Mouse (Mus musculus) embryonic facial prominence, embryonic 13.5 days (tissue): ENCODE results near the gene Olfr1423. TPM values are rescaled to one million over a fixed set of nuclear protein-coding genes. Genes with fewer than 3 reads are reported as not detected.
"Not testable (repeated sequence)": the region's sequence is repeated elsewhere in the genome, so short reads cannot be mapped to it uniquely, and the experiment has no call there.

ENCODE experiments used
- ATAC-seq: fragments of 200-750 bp; cut with Nextera tagmentation; 2 replicates; pipeline ENCODE4 v1.8.0; 2017; ENCODE audit warnings: low read depth; ENCODE audit not compliant: insufficient number of reproducible peaks, insufficient read depth, low FRiP score, low TSS enrichment
- H3K27ac ChIP-seq: fragments of 300-500 bp; sonication (generic); 2 replicates; pipeline ENCODE4 v1.5.1; 2015; ENCODE audit warnings: moderate library complexity, mild to moderate bottlenecking, inconsistent platforms
- H3K27me3 ChIP-seq: fragments of 300-500 bp; sonication (generic); 2 replicates; pipeline ENCODE4 v1.6.1; 2015; ENCODE audit warnings: mild to moderate bottlenecking, inconsistent platforms
- H3K36me3 ChIP-seq: fragments of 300-500 bp; sonication (generic); 2 replicates; pipeline ENCODE4 v1.6.1; 2015; ENCODE audit warnings: mild to moderate bottlenecking, inconsistent platforms
- H3K4me1 ChIP-seq: fragments of 300-500 bp; sonication (generic); 2 replicates; pipeline ENCODE4 v1.6.1; 2015; ENCODE audit warnings: inconsistent platforms
- H3K4me2 ChIP-seq: fragments of 300-500 bp; sonication (generic); 2 replicates; pipeline ENCODE4 v1.6.1; 2015; ENCODE audit warnings: moderate library complexity, mild to moderate bottlenecking, inconsistent platforms
- H3K4me3 ChIP-seq: fragments of 300-500 bp; sonication (generic); 2 replicates; pipeline ENCODE4 v1.5.1; 2015; ENCODE audit warnings: mild to moderate bottlenecking, inconsistent platforms
- H3K9ac ChIP-seq: fragments of 300-500 bp; sonication (generic); 2 replicates; pipeline ENCODE4 v1.6.1; 2015; ENCODE audit warnings: mild to moderate bottlenecking, inconsistent platforms
- H3K9me3 ChIP-seq: fragments of 300-500 bp; sonication (generic); 2 replicates; pipeline ENCODE4 v1.6.1; 2016; ENCODE audit warnings: inconsistent platforms
- WGBS: fragments of 180-500 bp; shearing (Covaris S2); methylation state at CpG from one replicate; pipeline ENCODE4 v1.1.7; 2015; ENCODE audit warnings: mixed read lengths; 5-methylcytosine and 5-hydroxymethylcytosine counted together
- polyA plus RNA-seq: library from polyadenylated mRNA; unstranded; fragments of >200 nt; fragmentation: Nextera tagmentation; extraction: Ambion mirVana; gene quantifications from 2 replicates; pipeline ENCODE4 v1.2.1, GENCODE M21; 2015

Olfr1423 gene
- polyA plus RNA-seq = not detected in 2 replicates

DNA sequence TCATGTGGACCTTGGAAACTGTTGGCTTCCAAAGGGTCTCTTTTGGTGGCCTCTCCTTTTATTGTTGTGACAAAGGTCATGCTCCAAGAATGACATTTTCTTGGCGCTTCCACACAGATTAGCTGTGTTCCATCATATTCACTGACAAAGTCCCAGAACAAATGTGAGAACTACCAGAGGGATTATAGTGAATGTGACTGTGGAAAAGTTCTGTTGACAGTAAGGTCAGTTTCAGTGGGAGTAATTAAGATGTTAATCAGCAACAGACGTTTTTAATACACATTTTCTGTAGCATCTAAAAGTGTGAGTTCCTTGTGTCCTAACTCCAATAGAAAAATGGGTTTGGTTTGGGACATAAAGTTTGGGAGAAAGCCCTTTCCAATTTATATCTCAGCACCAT lies at the start of gene Olfr1423:
TSS of gene Olfr1423 (minus strand) at position 101 of the 400 bp plus-strand sequence.
- ATAC-seq = no peak
- 47% methylated on average over 2 of the region's 2 CpGs for WGBS
- Histone ChIP-seq H3K4me1 (no peaks in the 10 kb centered on the region), H3K4me3 (no peak within 1 kb of the TSS), H3K27me3 (no peaks in the 10 kb centered on the region), H3K36me3 (no peaks in the 10 kb centered on the region), H3K27ac (no peak within 1 kb of the TSS), H3K9me3 (no peaks in the 10 kb centered on the region), H3K9ac (no peak within 1 kb of the TSS), H3K4me2 (no peak within 1 kb of the TSS)

DNA sequence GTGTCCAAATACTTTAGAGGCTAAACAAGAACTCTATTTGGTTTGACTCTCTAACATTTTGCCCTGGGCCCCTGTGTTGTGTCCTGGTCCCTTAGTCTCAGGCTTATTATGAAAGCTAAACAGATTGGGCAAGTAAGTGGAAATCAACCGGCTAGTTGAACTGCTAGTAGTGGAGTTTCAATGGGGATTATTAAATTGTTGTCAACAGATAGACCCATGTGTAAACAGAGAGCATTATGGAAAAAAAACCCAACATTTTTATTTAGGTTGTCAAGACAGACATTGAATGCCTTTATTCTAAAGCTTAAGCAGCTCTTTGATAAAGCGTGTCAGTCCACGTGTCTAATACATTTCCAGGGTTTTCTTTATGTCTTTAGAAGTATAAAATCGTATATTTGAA lies 36.5 kb upstream of the Olfr1423 start, which contains the start of gene Olfr1425:
TSS of gene Olfr1425 (minus strand) at position 101 of the 400 bp plus-strand sequence.
- not testable (repeated sequence) for H3K9me3 ChIP-seq, H3K4me1 ChIP-seq, H3K9ac ChIP-seq, H3K27me3 ChIP-seq, H3K4me2 ChIP-seq, H3K4me3 ChIP-seq, H3K27ac ChIP-seq, ATAC-seq, H3K36me3 ChIP-seq
- 76% methylated on average over 4 of the region's 4 CpGs for WGBS

DNA sequence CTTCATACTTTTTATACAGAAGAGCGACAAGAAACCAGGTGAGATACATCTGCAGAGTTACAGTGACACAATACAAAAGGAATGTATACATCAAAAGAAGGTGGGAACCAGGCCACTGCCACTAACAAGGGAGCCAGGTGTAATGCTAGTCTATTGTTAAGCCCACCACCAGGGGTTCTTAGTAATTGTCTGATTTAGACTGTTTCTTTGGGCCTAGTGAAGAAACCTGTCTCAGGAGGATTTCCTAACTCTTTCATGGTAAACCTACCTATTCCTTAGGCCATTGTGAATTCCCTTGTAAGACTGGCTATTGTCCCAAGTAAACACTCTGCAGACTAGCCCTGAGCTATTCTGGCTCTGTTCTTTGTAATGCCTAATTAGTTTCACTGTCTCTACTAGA lies 28.4 kb upstream of the Olfr1423 start:
- not testable (repeated sequence) for H3K27me3 ChIP-seq, H3K9me3 ChIP-seq, H3K27ac ChIP-seq, H3K4me2 ChIP-seq, ATAC-seq, H3K36me3 ChIP-seq, H3K9ac ChIP-seq, H3K4me1 ChIP-seq, H3K4me3 ChIP-seq
- 71% methylated on average over 1 of the region's 1 CpGs for WGBS

DNA sequence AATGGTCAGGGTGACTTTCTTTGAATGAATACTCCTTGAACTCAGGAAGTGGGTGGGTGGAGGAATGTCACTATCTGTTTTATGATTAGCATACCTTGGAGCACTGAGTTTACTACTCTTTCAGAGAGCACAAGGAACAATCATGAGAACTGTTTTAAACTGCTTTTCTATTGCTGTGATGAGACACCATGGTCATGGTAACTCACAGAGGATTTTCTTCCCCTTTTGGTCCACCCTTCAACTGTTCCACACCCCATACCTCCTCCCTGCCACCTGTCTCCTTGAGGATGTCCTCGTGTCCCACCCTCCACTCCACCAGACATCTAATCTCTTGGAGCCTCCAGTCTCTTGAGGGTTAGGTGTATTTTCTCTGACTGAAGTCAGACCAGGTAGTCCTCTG lies 26.7 kb upstream of the Olfr1423 start:
- H3K4me2 ChIP-seq, H3K9ac ChIP-seq, H3K27me3 ChIP-seq, H3K9me3 ChIP-seq, H3K4me3 ChIP-seq, H3K36me3 ChIP-seq, H3K4me1 ChIP-seq, H3K27ac ChIP-seq, ATAC-seq: not testable (repeated sequence)
- 71% methylated on average over 1 of the region's 1 CpGs for WGBS

DNA sequence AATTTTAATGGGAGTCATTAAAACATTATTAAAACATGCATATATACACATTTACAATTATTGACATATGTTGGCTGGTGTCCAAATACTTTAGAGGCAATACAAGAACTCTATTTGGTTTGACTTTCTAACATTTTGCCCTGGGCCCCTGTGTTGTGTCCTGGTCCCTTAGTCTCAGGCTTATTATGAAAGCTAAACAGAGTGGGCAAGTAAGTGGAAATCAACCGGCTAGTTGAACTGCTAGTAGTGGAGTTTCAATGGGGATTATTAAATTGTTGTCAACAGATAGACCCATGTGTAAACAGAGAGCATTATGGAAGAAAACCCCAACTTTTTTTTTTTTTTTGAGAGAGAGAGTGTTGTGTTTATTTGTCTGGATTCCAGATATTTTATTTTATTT lies 21.5 kb upstream of the Olfr1423 start, which contains the start of gene Olfr1424:
TSS of gene Olfr1424 (minus strand) at position 101 of the 400 bp plus-strand sequence.
- ATAC-seq, H3K27me3 ChIP-seq, H3K4me2 ChIP-seq, H3K27ac ChIP-seq, H3K36me3 ChIP-seq, H3K9me3 ChIP-seq, H3K4me3 ChIP-seq, H3K9ac ChIP-seq, H3K4me1 ChIP-seq: not testable (repeated sequence)
- WGBS = 75% methylated on average over 1 of the region's 1 CpGs

DNA sequence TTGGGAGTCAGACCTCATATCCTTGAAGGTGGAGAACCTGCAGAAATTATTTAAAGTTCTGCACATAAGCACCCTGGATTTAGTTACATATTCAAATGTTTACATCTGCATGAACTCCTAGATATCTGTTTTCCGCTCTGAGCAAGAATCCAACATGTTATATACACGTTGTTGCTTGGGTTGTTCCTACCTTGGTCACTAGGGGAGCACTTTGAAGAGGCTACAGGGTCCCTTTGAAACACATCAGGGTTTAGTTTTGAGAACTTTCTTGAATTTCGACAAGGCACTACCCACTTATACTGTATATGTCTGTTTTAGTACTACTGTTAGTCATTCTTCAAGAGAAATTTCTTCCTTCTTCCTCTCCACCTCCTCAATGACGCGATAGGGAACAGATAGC lies 2.0 kb upstream of the Olfr1423 start:
- 91% methylated on average over 5 of the region's 5 CpGs for WGBS
- H3K9me3 ChIP-seq = no peaks in the 10 kb centered on the region
- no peak for ATAC-seq

DNA sequence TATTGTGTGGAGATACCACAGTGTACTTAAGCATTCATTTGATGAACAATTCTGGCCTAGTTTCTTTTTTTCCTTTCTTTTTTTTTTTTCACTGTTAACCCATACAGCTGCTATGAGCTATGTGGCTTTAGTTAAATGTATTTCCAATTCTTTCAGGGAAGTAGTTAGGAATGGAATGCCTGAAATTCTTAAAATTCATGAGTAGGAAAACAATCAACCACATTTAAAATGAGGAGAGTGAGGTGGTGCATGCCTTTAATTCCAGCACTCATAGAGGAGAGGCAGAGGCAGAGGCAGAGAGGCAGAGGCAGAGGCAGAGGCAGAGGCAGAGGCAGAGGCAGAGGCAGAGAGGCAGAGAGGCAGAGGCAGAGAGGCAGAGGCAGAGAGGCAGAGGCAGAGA lies 3.4 kb downstream of the Olfr1423 start:
- Histone ChIP-seq H3K9me3 (no peaks in the 10 kb centered on the region), H3K27me3 (no peaks in the 10 kb centered on the region), H3K9ac (no peak overlapping the region), H3K36me3 (no peaks in the 10 kb centered on the region), H3K4me3 (no peak overlapping the region), H3K4me2 (no peak overlapping the region), H3K27ac (no peak overlapping the region), H3K4me1 (no peaks in the 10 kb centered on the region)
- ATAC-seq = no peak

More for the DNA sequence above, 2.0 kb upstream of the Olfr1423 start:
- H3K36me3 ChIP-seq = no peaks in the 10 kb centered on the region
- no peaks in the 10 kb centered on the region for H3K4me1 ChIP-seq
- H3K27ac ChIP-seq = no peak overlapping the region
- H3K4me3 ChIP-seq = no peak overlapping the region
- H3K4me2 ChIP-seq = no peak overlapping the region
- H3K27me3 ChIP-seq = no peaks in the 10 kb centered on the region
- no peak overlapping the region for H3K9ac ChIP-seq

DNA sequence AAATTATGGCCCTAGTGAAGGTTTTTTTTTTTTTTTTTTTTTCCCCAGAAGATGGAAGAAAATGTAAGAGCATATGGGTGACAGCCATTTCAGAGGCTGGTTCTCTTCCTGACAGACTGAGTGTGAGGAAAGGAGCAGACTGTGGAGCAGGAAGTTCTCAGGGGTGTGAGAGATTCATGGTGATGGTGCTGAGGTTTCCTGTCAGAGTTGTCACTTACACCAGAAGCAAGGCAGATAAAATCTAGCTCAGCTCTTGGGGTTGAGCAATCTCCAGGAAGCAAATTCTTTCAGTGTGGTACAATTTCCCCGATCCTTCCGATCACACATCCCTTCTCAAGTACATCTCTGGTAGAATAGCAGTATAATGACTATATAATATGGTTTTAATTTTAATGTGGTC lies 14.5 kb downstream of the Olfr1423 start:
- H3K27ac ChIP-seq = no peak overlapping the region
- H3K27me3 ChIP-seq = no peaks in the 10 kb centered on the region
- no peaks in the 10 kb centered on the region for H3K4me1 ChIP-seq
- H3K36me3 ChIP-seq = no peaks in the 10 kb centered on the region
- H3K9me3 ChIP-seq = no peaks in the 10 kb centered on the region
- 56% methylated on average over 2 of the region's 2 CpGs for WGBS
- no peak for ATAC-seq
- no peak overlapping the region for H3K9ac ChIP-seq
- H3K4me2 ChIP-seq = no peak overlapping the region
- H3K4me3 ChIP-seq = no peak overlapping the region

DNA sequence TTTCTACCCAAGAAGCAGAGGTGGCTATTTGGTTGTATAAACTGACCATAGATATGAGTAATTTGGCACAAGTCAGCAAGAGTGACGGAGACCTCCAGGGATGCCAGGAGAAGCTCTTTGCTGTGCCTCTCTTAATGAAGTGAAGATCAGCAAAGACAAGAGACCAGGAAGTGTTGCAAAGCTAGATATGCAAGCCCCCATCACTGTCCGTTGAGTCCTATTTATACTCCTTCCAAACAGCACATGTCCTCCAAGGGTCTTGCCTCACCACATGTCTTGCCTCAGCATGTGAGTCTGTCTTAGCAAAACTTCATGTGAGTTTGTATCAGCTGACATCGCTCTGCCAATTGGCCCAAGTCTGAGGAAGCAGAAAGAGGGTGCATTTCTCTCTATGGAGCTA lies 15.8 kb downstream of the Olfr1423 start:
- ATAC-seq = no peak
- 95% methylated on average over 3 of the region's 3 CpGs for WGBS
- no peak overlapping the region for H3K27ac ChIP-seq
- H3K27me3 ChIP-seq = no peaks in the 10 kb centered on the region
- H3K4me1 ChIP-seq = no peaks in the 10 kb centered on the region
- no peak overlapping the region for H3K4me2 ChIP-seq
- H3K4me3 ChIP-seq = no peak overlapping the region
- no peaks in the 10 kb centered on the region for H3K9me3 ChIP-seq
- no peaks in the 10 kb centered on the region for H3K36me3 ChIP-seq
- no peak overlapping the region for H3K9ac ChIP-seq

DNA sequence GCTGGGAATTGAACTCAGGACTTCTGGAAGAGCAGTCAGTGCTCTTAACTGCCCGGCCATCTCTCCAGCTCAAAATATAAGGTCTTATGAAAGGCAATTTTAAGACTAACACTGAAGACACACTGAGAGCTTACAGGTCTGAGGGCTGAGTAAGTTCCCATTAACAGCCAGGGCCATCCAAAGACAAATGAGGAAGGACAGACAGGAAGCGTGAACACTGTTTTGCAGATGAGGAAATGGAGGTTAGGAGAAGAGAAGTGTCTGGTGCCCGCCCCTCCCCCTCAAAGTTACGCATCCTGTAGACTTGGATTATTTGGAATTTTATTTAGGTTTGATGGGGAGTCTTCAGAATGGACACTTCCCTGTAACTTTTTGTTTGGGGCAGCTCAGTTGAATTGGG lies 17.0 kb downstream of the Olfr1423 start:
- no peak for ATAC-seq
- Histone ChIP-seq H3K4me2 (no peak overlapping the region), H3K27ac (no peak overlapping the region), H3K4me1 (no peaks in the 10 kb centered on the region), H3K36me3 (no peaks in the 10 kb centered on the region), H3K9ac (no peak overlapping the region), H3K4me3 (no peak overlapping the region), H3K27me3 (no peaks in the 10 kb centered on the region), H3K9me3 (no peaks in the 10 kb centered on the region)
- 86% methylated on average over 4 of the region's 4 CpGs for WGBS

DNA sequence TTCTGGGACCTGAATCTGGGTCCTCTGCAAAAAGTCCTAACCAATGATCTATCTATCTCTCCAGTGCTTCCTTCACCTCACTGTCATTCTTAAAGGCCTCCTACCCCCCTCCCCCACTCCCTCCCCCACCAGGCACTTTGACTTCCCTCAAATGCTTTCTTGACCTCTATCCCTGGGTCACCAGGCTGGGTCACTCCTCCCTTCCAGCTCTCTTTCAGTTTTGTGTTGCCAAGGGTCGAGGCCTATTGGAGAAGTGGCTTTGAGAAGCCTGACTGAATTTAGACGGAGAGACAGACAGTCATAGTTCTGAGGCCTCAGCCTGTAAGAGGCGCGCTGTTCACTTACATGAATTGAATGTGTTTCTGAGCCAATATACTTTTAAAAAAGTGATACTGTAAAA lies 24.9 kb downstream of the Olfr1423 start:
- no peak overlapping the region for H3K4me2 ChIP-seq
- H3K4me1 ChIP-seq = no peaks in the 10 kb centered on the region
- H3K27me3 ChIP-seq = no peaks in the 10 kb centered on the region
- WGBS = 67% methylated on average over 4 of the region's 4 CpGs
- no peaks in the 10 kb centered on the region for H3K9me3 ChIP-seq
- H3K9ac ChIP-seq = no peak overlapping the region
- no peaks in the 10 kb centered on the region for H3K36me3 ChIP-seq
- ATAC-seq = no peak
- no peak overlapping the region for H3K4me3 ChIP-seq
- no peak overlapping the region for H3K27ac ChIP-seq

DNA sequence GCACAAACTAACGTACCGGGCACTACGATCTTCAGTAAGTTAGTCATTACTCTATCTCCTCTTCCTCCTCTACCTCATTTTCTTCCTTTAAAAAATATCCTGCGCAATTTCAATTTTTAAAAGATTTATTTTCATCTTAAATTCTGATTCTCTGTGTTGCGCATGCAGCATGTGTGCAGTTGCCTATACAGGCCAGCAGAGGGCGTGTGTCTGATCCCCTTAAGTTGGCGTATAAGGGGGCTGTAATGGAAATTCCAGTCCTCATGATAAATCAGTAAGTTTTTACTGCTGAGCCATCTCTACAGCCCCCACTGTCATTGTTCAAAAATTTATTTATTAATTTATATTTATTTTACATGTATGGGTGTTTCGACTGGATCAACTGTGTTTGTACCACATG lies 25.4 kb downstream of the Olfr1423 start:
- H3K36me3 ChIP-seq = no peaks in the 10 kb centered on the region
- no peak overlapping the region for H3K9ac ChIP-seq
- H3K27ac ChIP-seq = no peak overlapping the region
- WGBS = 69% methylated on average over 8 of the region's 8 CpGs
- no peak overlapping the region for H3K4me3 ChIP-seq
- H3K4me1 ChIP-seq = no peaks in the 10 kb centered on the region
- H3K9me3 ChIP-seq = no peaks in the 10 kb centered on the region
- no peak for ATAC-seq
- no peak overlapping the region for H3K4me2 ChIP-seq
- no peaks in the 10 kb centered on the region for H3K27me3 ChIP-seq

DNA sequence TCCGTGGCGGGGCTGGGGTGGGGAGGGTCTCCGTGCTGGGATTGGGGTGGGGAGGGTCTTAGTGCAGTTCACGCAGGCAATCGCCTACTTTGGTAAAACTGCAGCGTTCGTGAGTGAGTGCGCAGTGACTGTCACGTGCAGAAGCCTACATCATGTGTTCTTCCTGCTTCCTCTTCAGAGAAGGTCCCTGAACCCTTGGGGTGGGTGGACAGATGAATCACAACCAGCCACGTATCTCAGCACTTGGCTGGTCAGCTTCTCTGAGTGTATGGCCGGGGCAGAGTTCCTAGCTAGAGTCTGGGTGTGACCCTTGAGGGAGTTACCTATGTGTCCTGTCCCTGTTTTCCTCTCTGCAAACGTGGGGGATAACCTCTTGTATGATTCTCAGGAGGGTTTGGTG lies 27.9 kb downstream of the Olfr1423 start:
- no peak for ATAC-seq

More for the DNA sequence above, 27.9 kb downstream of the Olfr1423 start:
- Histone ChIP-seq H3K36me3 (no peaks in the 10 kb centered on the region), H3K27ac (no peak overlapping the region), H3K27me3 (no peaks in the 10 kb centered on the region), H3K4me2 (peak overlapping the region; percentile 67), H3K4me1 (peaks cover 6% of the 10 kb centered on the region; the same call in 1 of the 2 replicates), H3K4me3 (peak overlapping the region; percentile 69), H3K9me3 (no peaks in the 10 kb centered on the region), H3K9ac (peak overlapping the region; percentile 58)
- under 1% methylated on average over 12 of the region's 12 CpGs for WGBS
